Mouse (Mus musculus): ENCODE results near the gene Rab3a. TPM values are rescaled to one million over a fixed set of nuclear protein-coding genes. Genes with fewer than 3 reads are reported as not detected.

The Rab3a gene
- total RNA-seq, 1 experiment = 4.3 TPM

DNA sequence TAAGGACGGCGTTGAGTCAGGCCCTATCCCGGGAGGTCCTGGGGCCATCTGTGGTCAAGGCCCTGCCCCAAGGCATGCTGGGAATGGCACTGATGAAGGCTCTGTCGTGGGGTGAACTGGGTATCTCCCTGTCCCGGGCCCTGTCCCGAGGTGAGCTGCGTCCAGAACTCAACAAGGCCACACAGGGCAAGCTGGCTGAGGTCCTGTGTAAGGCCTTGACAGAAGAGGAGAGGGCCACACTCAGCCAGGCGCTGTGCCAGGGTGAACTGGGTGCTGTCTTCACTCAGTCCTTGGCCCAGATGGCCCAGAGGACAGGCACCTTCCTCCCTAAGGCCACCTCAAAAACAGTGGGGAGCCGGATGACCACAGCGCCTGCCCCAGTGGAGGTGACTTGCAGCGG is 43.4 kb upstream of the Rab3a start:
- in situ Hi-C loops (cut with MboI; ENCODE audit: low sequenced_read_pairs in 2 of 2, unreplicated experiment in 2 of 2) = no loop called here
- Histone ChIP-seq H3K9me3 (ENCODE audit: control insufficient read depth, insufficient read depth, low read depth, low read length) (no peaks in the 10 kb centered on the region), H3K9ac (ENCODE audit: insufficient read depth, low read depth, low read length, poor library complexity, severe bottlenecking) (no peak overlapping the region)

DNA sequence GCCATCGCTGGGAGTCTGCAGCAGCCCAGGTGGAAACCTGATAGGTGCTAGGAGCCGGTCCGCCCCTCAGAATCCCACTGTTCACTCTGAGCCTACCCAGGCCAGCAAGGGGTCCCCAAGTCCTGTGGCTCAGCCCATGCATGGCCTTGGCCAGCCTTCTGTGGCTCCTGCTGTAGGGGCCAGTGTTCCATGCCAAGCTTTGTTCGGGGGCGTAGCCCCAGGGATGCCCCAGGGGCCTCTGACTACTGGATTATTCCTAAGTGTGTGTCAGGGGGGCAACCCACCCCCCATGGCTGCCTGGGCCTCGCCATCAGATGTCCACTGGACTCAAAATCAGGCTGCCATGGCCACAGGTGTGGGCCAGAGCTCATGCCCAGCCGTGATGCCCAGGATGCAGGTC is 40.5 kb upstream of the Rab3a start:
- Histone ChIP-seq H3K36me3 (ENCODE audit: control insufficient read depth, insufficient read depth, low read length, poor library complexity, severe bottlenecking) (no peaks in the 10 kb centered on the region), H3K9me3 (ENCODE audit: control insufficient read depth, insufficient read depth, low read depth, low read length) (no peaks in the 10 kb centered on the region), H3K9ac (ENCODE audit: insufficient read depth, low read depth, low read length, poor library complexity, severe bottlenecking) (no peak overlapping the region), H3K27ac (ENCODE audit: insufficient read depth, low read depth, low read length, poor library complexity, severe bottlenecking) (no peak overlapping the region), H3K4me3 (ENCODE audit: insufficient read depth in 1 of 2, low read depth in 1 of 2, low read length in 2 of 2, poor library complexity in 1 of 2, severe bottlenecking in 1 of 2) (no peak overlapping the region), H3K4me1 (ENCODE audit: control insufficient read depth in 2 of 2, insufficient read depth in 2 of 2, low read length in 2 of 2, poor library complexity in 1 of 2) (peaks cover 0 to 8% of the 10 kb centered on the region in 2 experiments; a peak in 1 of 4 replicates)
- no peak for DNase-seq (ENCODE audit: low read depth, low spot score)
- in situ Hi-C loops (cut with MboI; ENCODE audit: low sequenced_read_pairs in 2 of 2, unreplicated experiment in 2 of 2) = no loop called here
- TF ChIP-seq CHD2 (IDR thresholded peaks at IDR 0.05; ENCODE audit: low read depth, low read length) (no peak), HCFC1 (IDR thresholded peaks at IDR 0.05; ENCODE audit: borderline replicate concordance, insufficient read depth, low read length) (no peak), MAFK (IDR thresholded peaks at IDR 0.05; ENCODE audit: insufficient read depth, low read depth, low read length) (no peak), ZC3H11A (IDR thresholded peaks at IDR 0.05; ENCODE audit: borderline replicate concordance, low read depth, low read length) (no peak)

More for the DNA sequence above, 43.4 kb upstream of the Rab3a start:
- TF ChIP-seq MAFK (IDR thresholded peaks at IDR 0.05; ENCODE audit: insufficient read depth, low read depth, low read length) (no peak), ZNF384 (IDR thresholded peaks at IDR 0.05; ENCODE audit: low read depth, low read length) (no peak), ZC3H11A (IDR thresholded peaks at IDR 0.05; ENCODE audit: borderline replicate concordance, low read depth, low read length) (no peak), CHD2 (IDR thresholded peaks at IDR 0.05; ENCODE audit: low read depth, low read length) (no peak), HCFC1 (IDR thresholded peaks at IDR 0.05; ENCODE audit: borderline replicate concordance, insufficient read depth, low read length) (no peak)
- DNase-seq (ENCODE audit: low read depth, low spot score) = no peak
- no peak overlapping the region for H3K4me3 ChIP-seq (ENCODE audit: insufficient read depth in 1 of 2, low read depth in 1 of 2, low read length in 2 of 2, poor library complexity in 1 of 2, severe bottlenecking in 1 of 2)
- no peaks in the 10 kb centered on the region for H3K4me1 ChIP-seq (ENCODE audit: control insufficient read depth in 2 of 2, insufficient read depth in 2 of 2, low read length in 2 of 2, poor library complexity in 1 of 2)
- H3K36me3 ChIP-seq (ENCODE audit: control insufficient read depth, insufficient read depth, low read length, poor library complexity, severe bottlenecking) = no peaks in the 10 kb centered on the region
- H3K27ac ChIP-seq (ENCODE audit: insufficient read depth, low read depth, low read length, poor library complexity, severe bottlenecking) = no peak overlapping the region

DNA sequence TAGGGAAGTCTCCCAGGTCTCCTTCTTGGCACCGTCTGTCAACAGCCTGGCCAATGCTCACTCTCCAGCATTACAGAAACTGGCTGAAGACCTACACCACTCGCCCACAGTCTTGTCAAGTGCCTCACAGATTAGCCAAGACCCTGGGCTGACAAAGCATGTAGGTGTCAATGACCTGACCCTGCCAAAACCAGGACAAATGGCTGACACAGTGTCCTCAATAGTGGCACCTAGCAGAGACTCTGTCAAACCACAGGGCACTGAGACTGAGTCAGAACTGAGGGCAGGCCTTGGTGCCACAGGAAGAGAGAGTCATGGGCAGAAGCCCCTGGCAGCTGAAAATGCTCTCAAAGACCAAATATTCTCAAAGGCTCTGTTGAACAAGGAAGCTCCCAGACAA is 39.4 kb upstream of the Rab3a start:
- no peak for DNase-seq (ENCODE audit: low read depth, low spot score)
- Histone ChIP-seq H3K4me1 (ENCODE audit: control insufficient read depth in 2 of 2, insufficient read depth in 2 of 2, low read length in 2 of 2, poor library complexity in 1 of 2) (peaks cover 0 to 10% of the 10 kb centered on the region in 2 experiments; a peak in 1 of 4 replicates), H3K9ac (ENCODE audit: insufficient read depth, low read depth, low read length, poor library complexity, severe bottlenecking) (no peak overlapping the region), H3K4me3 (ENCODE audit: insufficient read depth in 1 of 2, low read depth in 1 of 2, low read length in 2 of 2, poor library complexity in 1 of 2, severe bottlenecking in 1 of 2) (no peak overlapping the region), H3K27ac (ENCODE audit: insufficient read depth, low read depth, low read length, poor library complexity, severe bottlenecking) (no peak overlapping the region), H3K9me3 (ENCODE audit: control insufficient read depth, insufficient read depth, low read depth, low read length) (no peaks in the 10 kb centered on the region), H3K36me3 (ENCODE audit: control insufficient read depth, insufficient read depth, low read length, poor library complexity, severe bottlenecking) (no peaks in the 10 kb centered on the region)
- in situ Hi-C loops (cut with MboI; ENCODE audit: low sequenced_read_pairs in 2 of 2, unreplicated experiment in 2 of 2) = loop anchor here (5.0 kb wide), 2 partner anchors 37 to 42 kb away; partner anchors contain the start of gene Rab3a (in 1 of the 2)
- no peak for TF ChIP-seq HCFC1 (IDR thresholded peaks at IDR 0.05; ENCODE audit: borderline replicate concordance, insufficient read depth, low read length)
- no peak for TF ChIP-seq ZC3H11A (IDR thresholded peaks at IDR 0.05; ENCODE audit: borderline replicate concordance, low read depth, low read length)
- TF ChIP-seq MAFK (IDR thresholded peaks at IDR 0.05; ENCODE audit: insufficient read depth, low read depth, low read length) = no peak
- no peak for TF ChIP-seq CHD2 (IDR thresholded peaks at IDR 0.05; ENCODE audit: low read depth, low read length)
- TF ChIP-seq ZNF384 (IDR thresholded peaks at IDR 0.05; ENCODE audit: low read depth, low read length) = no peak

DNA sequence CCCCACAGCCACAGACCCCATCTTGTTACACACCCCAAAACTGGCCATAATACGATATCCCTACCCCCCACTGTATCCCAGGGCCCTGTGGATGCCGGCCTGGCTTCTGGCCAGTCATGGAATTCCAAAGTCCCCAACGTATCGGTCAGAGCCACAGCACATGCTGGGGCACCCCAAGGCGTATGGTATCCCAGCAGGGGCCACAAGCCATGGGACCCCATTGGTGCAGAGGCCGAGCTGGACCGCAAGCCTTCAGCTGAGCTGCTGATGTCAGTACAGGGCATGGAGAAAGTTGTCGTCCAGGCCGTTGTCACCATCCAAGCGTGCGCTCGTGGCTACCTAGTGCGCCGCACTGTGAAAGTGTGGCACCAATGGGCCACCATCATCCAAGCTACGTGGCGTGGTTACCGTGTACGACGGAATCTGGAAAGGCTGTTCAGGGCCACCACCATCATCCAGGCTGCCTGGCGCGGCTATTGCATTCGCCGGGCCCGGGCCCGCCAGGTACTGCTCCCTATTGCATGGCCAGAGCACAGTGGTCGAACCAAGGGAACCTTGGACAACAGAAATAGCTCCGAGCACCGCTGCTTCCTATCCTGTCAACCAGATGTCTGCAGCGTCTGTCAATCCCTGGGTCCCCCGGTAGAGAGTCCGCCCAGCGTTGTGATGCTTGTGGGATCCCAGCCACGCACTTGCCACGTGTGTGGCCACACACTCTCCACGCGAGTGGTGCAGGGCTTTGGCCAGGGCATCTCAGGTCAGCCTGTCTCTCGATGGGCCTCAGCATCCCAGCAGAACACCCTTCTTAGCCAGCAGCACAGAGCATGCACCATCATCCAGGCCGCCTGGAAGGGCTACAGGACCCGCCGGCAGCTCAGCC is 37.7 kb upstream of the Rab3a start:
- no peak for TF ChIP-seq HCFC1 (IDR thresholded peaks at IDR 0.05; ENCODE audit: borderline replicate concordance, insufficient read depth, low read length)
- TF ChIP-seq ZC3H11A (IDR thresholded peaks at IDR 0.05; ENCODE audit: borderline replicate concordance, low read depth, low read length) = no peak
- no peak for TF ChIP-seq CHD2 (IDR thresholded peaks at IDR 0.05; ENCODE audit: low read depth, low read length)
- no peak for TF ChIP-seq MAFK (IDR thresholded peaks at IDR 0.05; ENCODE audit: insufficient read depth, low read depth, low read length)
- TF ChIP-seq ZNF384 (IDR thresholded peaks at IDR 0.05; ENCODE audit: low read depth, low read length) = no peak
- Histone ChIP-seq H3K27ac (ENCODE audit: insufficient read depth, low read depth, low read length, poor library complexity, severe bottlenecking) (no peak overlapping the region), H3K4me3 (ENCODE audit: insufficient read depth in 1 of 2, low read depth in 1 of 2, low read length in 2 of 2, poor library complexity in 1 of 2, severe bottlenecking in 1 of 2) (peak overlapping the region; percentile 34 to 48; a peak in 3 of 4 replicates), H3K4me1 (ENCODE audit: control insufficient read depth in 2 of 2, insufficient read depth in 2 of 2, low read length in 2 of 2, poor library complexity in 1 of 2) (peaks cover 0 to 12% of the 10 kb centered on the region in 2 experiments; a peak in 1 of 4 replicates), H3K9me3 (ENCODE audit: control insufficient read depth, insufficient read depth, low read depth, low read length) (no peaks in the 10 kb centered on the region), H3K36me3 (ENCODE audit: control insufficient read depth, insufficient read depth, low read length, poor library complexity, severe bottlenecking) (no peaks in the 10 kb centered on the region), H3K9ac (ENCODE audit: insufficient read depth, low read depth, low read length, poor library complexity, severe bottlenecking) (peak overlapping the region; percentile 28; the same call in 1 of the 2 replicates)
- in situ Hi-C loops (cut with MboI; ENCODE audit: low sequenced_read_pairs in 2 of 2, unreplicated experiment in 2 of 2) = loop anchor here (5.0 kb wide), 2 partner anchors 36 to 41 kb away; partner anchors contain the start of gene Rab3a (in 1 of the 2)
- DNase-seq (ENCODE audit: low read depth, low spot score) = no peak
